Mouse (Mus musculus) spleen, adult 2 months (tissue): ENCODE data around the gene Ush2a.

Source experiments
- CTCF ChIP-seq: fragments of 200-500 bp; IDR thresholded peaks from 2 replicates; pipeline ENCODE4 v1.5.1; 2011; ENCODE audit warnings: mild to moderate bottlenecking, inconsistent platforms; ENCODE audit not compliant: insufficient read depth, insufficient read length, insufficient replicate concordance; ENCODE audit errors: extremely low read depth
- POLR2A ChIP-seq: fragments of 200-500 bp; IDR thresholded peaks from 2 replicates; pipeline ENCODE4 v1.6.1; 2011; ENCODE audit warnings: low read depth, low read length, inconsistent platforms

DNA sequence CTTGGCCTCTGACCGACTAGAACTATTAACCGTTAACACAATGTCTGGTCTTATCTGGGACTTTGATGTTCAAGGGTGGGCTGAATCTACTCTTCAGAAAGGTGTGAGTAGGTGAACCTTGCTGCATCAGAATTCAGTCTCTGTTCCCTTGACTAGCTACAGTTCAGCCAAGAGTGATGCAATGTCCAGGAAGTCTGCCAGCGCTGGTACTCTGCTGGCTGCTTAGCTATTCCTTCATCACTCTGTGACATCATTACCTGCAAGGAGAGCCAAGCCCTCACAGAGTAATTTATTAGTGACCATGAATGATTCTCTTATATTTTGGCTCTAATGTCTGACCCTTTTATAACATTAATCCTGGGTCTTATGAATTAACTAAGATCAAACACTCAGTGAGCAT lies 101.7 kb downstream of the Ush2a start:
- TF ChIP-seq POLR2A, result no peak
- TF ChIP-seq CTCF, result no peak
